Mouse (Mus musculus) ES-E14 (cell line): ENCODE data around the gene Tex44.

Experiments
- CHD2 ChIP-seq: IDR thresholded peaks from 2 replicates; pipeline ENCODE4 v1.6.1; 2014; ENCODE audit warnings: mild to moderate bottlenecking, low read depth, low read length, inconsistent platforms
- MAFK ChIP-seq: IDR thresholded peaks from 2 replicates; pipeline ENCODE4 v1.6.1; 2014; ENCODE audit warnings: mild to moderate bottlenecking, low read depth, low read length, inconsistent platforms; ENCODE audit not compliant: insufficient read depth
- ZC3H11A ChIP-seq: IDR thresholded peaks from 2 replicates; pipeline ENCODE4 v1.6.1; 2012; ENCODE audit warnings: low read depth, mild to moderate bottlenecking, inconsistent platforms, low read length, borderline replicate concordance
- ZNF384 ChIP-seq: IDR thresholded peaks from 2 replicates; pipeline ENCODE4 v1.6.1; 2012; ENCODE audit warnings: low read depth, low read length, inconsistent platforms

DNA sequence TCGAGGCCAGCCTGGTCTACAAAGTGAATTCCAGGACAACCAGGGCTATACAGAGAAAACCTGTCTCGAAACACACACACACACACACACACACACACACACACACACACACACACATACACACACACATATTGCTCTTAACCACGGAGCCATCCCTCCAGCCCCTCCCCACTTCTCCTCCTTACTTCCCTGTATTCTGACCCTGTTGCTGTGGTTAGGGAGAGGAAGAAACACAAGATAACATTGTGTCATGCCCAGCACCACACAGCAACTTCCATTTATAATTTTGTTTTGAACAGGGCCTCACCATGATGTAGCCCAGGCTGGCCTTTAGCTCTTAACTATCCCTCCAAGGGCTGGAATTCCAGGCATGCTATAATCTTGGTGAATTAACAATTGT is 26.8 kb upstream of the Tex44 start:
- TF ChIP-seq MAFK (no peak), ZC3H11A (no peak), ZNF384 (no peak), CHD2 (no peak)
